Mouse (Mus musculus) adrenal gland, adult 8-10 months (tissue): ENCODE measurements around the gene Plce1. TPM values are rescaled to one million over a fixed set of nuclear protein-coding genes. Genes with fewer than 3 reads are reported as not detected.

Experiments used
- total RNA-seq, 4 experiments: library from RNA; stranded (reverse); gene quantifications; 2 replicates each; pipeline ENCODE4 v1.2.4; 2022

Plce1 gene
- total RNA-seq, 4 experiments from 2014 or later = 5.2 to 10.2 (median 6.5) TPM

Other genes starting within 250 kb of the Plce1 start
- under 1 TPM; 0.42 to 0.84 (median 0.56) TPM for gene Lgi1, start 216.6 kb upstream of the Plce1 start, total RNA-seq
- 10 to 100 TPM; 19.6 to 37.8 (median 29.9) TPM for gene Slc35g1, start 85.1 kb upstream of the Plce1 start, total RNA-seq